Mouse (Mus musculus): ENCODE measurements at regions not wholly inside any gene's neighbourhood (a gene's known extent, or its start where the extent isn't known, plus 50 kb on each side); places are given as distances from the start of the nearest gene placed in this dataset.

GRCm38 (mm10) chr3:120123155-120123554, 338.9 kb upstream of the Ptbp2 start:
- no peak for DNase-seq

GRCm38 (mm10) chr3:120083171-120083932, 299.1 kb upstream of the Ptbp2 start:
- DNase-seq, result no peak

- no peak for DNase-seq
These were observed 289.3 kb upstream of the Ptbp2 start for GRCm38 (mm10) chr3:120073528-120073927.

GRCm38 (mm10) chr3:120065714-120066113, 281.4 kb upstream of the Ptbp2 start:
- DNase-seq, result no peak

- no peak for DNase-seq
These were observed 280.7 kb upstream of the Ptbp2 start for GRCm38 (mm10) chr3:120064854-120065480.

- no peak for DNase-seq
These were observed 278.0 kb upstream of the Ptbp2 start for GRCm38 (mm10) chr3:120062264-120062663.

- DNase-seq, result no peak
These were observed 275.7 kb upstream of the Ptbp2 start for GRCm38 (mm10) chr3:120059959-120060358.

- no peak for DNase-seq
These were observed 271.2 kb upstream of the Ptbp2 start for GRCm38 (mm10) chr3:120055216-120056154.

GRCm38 (mm10) chr3:120047238-120047637, 263.0 kb upstream of the Ptbp2 start:
- no peak for DNase-seq

- no peak for DNase-seq
These were observed 253.3 kb upstream of the Ptbp2 start for GRCm38 (mm10) chr3:120037526-120037925.

- DNase-seq, result no peak
These were observed 235.8 kb upstream of the Ptbp2 start for GRCm38 (mm10) chr3:120019826-120020683.

GRCm38 (mm10) chr3:120015376-120015775, 231.1 kb upstream of the Ptbp2 start:
- no peak for DNase-seq

- no peak for DNase-seq
These were observed 227.6 kb upstream of the Ptbp2 start for GRCm38 (mm10) chr3:120011861-120012260.

GRCm38 (mm10) chr3:120008110-120008509, 223.8 kb upstream of the Ptbp2 start:
- no peak for DNase-seq

GRCm38 (mm10) chr3:120004588-120004987, 220.3 kb upstream of the Ptbp2 start:
- no peak for DNase-seq

- no peak for DNase-seq
These were observed 216.0 kb upstream of the Ptbp2 start for GRCm38 (mm10) chr3:120000281-120000680.

- no peak for DNase-seq
These were observed 212.2 kb upstream of the Ptbp2 start for GRCm38 (mm10) chr3:119996258-119996988.

- DNase-seq, result peak; percentile 9
These were observed 211.5 kb upstream of the Ptbp2 start for GRCm38 (mm10) chr3:119995781-119996180.

- DNase-seq, result no peak
These were observed 203.1 kb upstream of the Ptbp2 start for GRCm38 (mm10) chr3:119987245-119987852.

GRCm38 (mm10) chr3:119977349-119977748, 193.1 kb upstream of the Ptbp2 start:
- no peak for DNase-seq

- DNase-seq, result no peak
These were observed 192.1 kb upstream of the Ptbp2 start for GRCm38 (mm10) chr3:119976363-119976762.
